Mouse (Mus musculus) liver, postnatal 0 days (tissue): Measurements from ENCODE around the gene Ttll1. TPM values are rescaled to one million over a fixed set of nuclear protein-coding genes. Genes with fewer than 3 reads are reported as not detected.

Experiments
- ATAC-seq: fragments of 200-750 bp; cut with Nextera tagmentation; 2 replicates; pipeline ENCODE4 v1.8.0; 2017; ENCODE audit warnings: mild to moderate bottlenecking, moderate library complexity
- DNase-seq: peaks from one replicate; pipeline ENCODE4 v3.0.0-alpha.2; 2016
- H3K27ac ChIP-seq: fragments of 300-500 bp; sonication (generic); 2 replicates; pipeline ENCODE4 v1.5.1; 2014; ENCODE audit warnings: antibody characterized with exemption, moderate library complexity, mild to moderate bottlenecking, low read depth
- H3K27me3 ChIP-seq: fragments of 300-500 bp; sonication (generic); 2 replicates; pipeline ENCODE4 v1.6.1; 2014; ENCODE audit warnings: low read length, control low read depth, mixed read lengths; ENCODE audit not compliant: insufficient read depth
- H3K36me3 ChIP-seq: fragments of 300-500 bp; sonication (generic); replicated peaks from 2 replicates; pipeline ENCODE4 v1.6.1; 2014; ENCODE audit warnings: mild to moderate bottlenecking, control low read depth, low read length, moderate library complexity, mixed read lengths; ENCODE audit not compliant: insufficient read depth
- H3K4me1 ChIP-seq: fragments of 300-500 bp; sonication (generic); 2 replicates; pipeline ENCODE4 v1.6.1; 2014; ENCODE audit warnings: antibody characterized with exemption, mild to moderate bottlenecking, control low read depth; ENCODE audit not compliant: insufficient read depth
- H3K4me2 ChIP-seq: fragments of 300-500 bp; sonication (generic); 2 replicates; pipeline ENCODE4 v1.6.1; 2014; ENCODE audit warnings: low read depth, mild to moderate bottlenecking, low read length, moderate library complexity, mixed read lengths
- H3K4me3 ChIP-seq: fragments of 300-500 bp; sonication (generic); 2 replicates; pipeline ENCODE4 v1.5.1; 2014; ENCODE audit warnings: low read depth, low read length
- H3K9ac ChIP-seq: fragments of 300-500 bp; sonication (generic); replicated peaks from 2 replicates; pipeline ENCODE4 v1.6.1; 2014; ENCODE audit warnings: mild to moderate bottlenecking, moderate library complexity
- H3K9me3 ChIP-seq: fragments of 300-500 bp; sonication (generic); 2 replicates; pipeline ENCODE4 v1.6.1; 2016; ENCODE audit warnings: mild to moderate bottlenecking, control low read depth, low read length, mixed read lengths
- CTCF ChIP-seq: sonication (generic); IDR thresholded peaks from 2 replicates; pipeline ENCODE4 v1.5.1; 2016; ENCODE audit warnings: antibody characterized with exemption, low read depth
- EP300 ChIP-seq: IDR thresholded peaks from 2 replicates; pipeline ENCODE4 v1.6.1; 2016; ENCODE audit warnings: antibody characterized with exemption, low read depth, mild to moderate bottlenecking
- WGBS: fragments of 180-500 bp; shearing (Covaris S2); extraction: QIAGEN DNeasy Blood & Tissue Kit; methylation state at CpG from one replicate; pipeline ENCODE4 v1.1.7; 2014; ENCODE audit not compliant: insufficient replicate concordance; 5-methylcytosine and 5-hydroxymethylcytosine counted together
- polyA plus RNA-seq: library from polyadenylated mRNA; unstranded; fragments of >200 nt; fragmentation: Nextera tagmentation; extraction: Ambion mirVana; gene quantifications from 2 replicates; pipeline ENCODE4 v1.2.1, GENCODE M21; 2015

The Ttll1 gene
- polyA plus RNA-seq, 1 experiment from 2014 or later, result 3.2 TPM

DNA sequence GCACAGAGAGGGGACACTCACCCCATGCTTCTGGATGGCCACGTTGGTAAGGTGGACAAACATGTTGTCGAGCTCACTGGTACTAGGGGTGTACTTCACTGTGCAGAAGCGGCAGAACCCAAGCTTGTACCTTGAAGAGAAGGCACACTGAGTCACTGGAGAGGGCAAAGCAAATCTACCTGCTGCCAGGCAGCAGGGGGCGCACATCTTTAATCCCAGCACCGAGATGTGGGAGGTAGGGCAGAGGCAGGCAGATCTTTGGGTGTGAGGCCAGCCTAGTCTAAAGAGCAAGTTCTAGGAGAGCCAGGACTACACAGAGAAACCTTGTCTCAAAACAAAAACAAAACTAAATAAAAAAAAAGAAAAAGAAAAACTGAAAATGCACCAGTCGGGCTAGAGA is 13.4 kb downstream of the Ttll1 start:
- Histone ChIP-seq H3K4me2 (no peak overlapping the region), H3K27ac (no peak overlapping the region), H3K9me3 (no peaks in the 10 kb centered on the region), H3K27me3 (no peaks in the 10 kb centered on the region), H3K36me3 (no peaks in the 10 kb centered on the region), H3K4me3 (no peak overlapping the region), H3K9ac (no peak overlapping the region), H3K4me1 (0 out of 2 replicates have a peak, but pooled peaks cover 5% of the 10 kb centered on the region)
- WGBS, result 85% methylated on average over 6 of the region's 6 CpGs
- TF ChIP-seq EP300, result no peak
- peak; percentile 48 for TF ChIP-seq CTCF
- DNase-seq (no peak), ATAC-seq (no peak)

DNA sequence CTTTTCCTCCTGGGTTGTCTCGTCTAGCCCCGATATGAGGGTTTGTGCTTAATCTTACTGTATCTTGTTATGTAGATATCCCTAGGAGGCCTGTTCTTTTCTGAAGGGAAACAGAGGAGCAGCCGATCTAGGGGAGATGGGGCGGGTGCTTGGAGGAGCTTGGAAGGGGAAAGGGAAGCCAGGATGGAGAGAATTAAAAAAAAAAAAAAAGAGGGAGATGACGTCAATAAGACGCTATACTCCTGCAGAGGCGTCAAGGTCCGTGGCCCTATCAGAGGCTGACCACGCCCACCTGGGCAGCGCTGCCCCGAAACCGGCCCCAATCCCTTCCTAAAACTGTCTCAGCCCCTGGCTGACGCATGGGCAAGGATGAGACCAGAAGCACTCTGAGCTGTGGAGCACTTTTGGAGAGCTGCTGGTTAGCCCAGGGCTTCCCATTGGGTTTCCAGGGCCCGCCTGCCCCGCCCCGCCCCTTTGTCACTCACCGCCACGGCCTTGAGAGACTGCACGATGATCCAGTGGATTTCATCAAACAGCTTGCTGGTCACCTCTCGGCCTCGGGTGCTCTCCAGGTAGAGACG is 14.8 kb downstream of the Ttll1 start:
- Histone ChIP-seq H3K4me1 (0 out of 2 replicates have a peak, but pooled peaks cover 5% of the 10 kb centered on the region), H3K36me3 (no peaks in the 10 kb centered on the region), H3K27ac (no peak overlapping the region), H3K27me3 (no peaks in the 10 kb centered on the region), H3K4me3 (no peak overlapping the region), H3K4me2 (peak overlapping the region; percentile 23; the same call in 1 of the 2 replicates), H3K9me3 (no peaks in the 10 kb centered on the region), H3K9ac (no peak overlapping the region)
- TF ChIP-seq EP300, result no peak
- WGBS, result 78% methylated on average over 22 of the region's 22 CpGs
- DNase-seq, result peak; percentile 41
- ATAC-seq, result peak; percentile 45; the same call in 1 of the 2 replicates

DNA sequence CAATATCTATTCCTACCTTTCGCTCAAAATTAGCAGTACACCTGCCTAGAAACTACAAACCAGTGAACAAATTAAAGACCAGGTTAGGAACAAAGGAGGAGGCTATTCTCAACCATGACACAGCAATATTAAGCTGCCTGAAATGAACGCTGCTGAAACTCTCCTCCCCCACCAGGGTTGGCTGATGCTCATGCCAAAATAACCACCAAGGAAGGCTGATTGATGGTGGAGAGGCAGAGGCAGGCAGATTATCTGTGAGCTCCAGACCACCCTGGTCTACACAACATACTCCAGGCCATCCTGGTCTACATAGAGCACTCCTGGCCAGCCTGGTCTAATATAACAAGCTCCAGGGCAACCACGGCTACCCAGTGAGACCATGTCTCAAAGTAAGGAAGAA is 15.5 kb downstream of the Ttll1 start:
- no peak overlapping the region for H3K27ac ChIP-seq
- H3K4me2 ChIP-seq, result no peak overlapping the region
- no peak for TF ChIP-seq EP300
- no peak for ATAC-seq
- H3K4me1 ChIP-seq, result 0 out of 2 replicates have a peak, but pooled peaks cover 5% of the 10 kb centered on the region
- no peaks in the 10 kb centered on the region for H3K36me3 ChIP-seq
- no peak overlapping the region for H3K4me3 ChIP-seq
- 73% methylated on average over 3 of the region's 3 CpGs for WGBS
- H3K9ac ChIP-seq, result no peak overlapping the region
- H3K27me3 ChIP-seq, result no peaks in the 10 kb centered on the region
- no peaks in the 10 kb centered on the region for H3K9me3 ChIP-seq
- DNase-seq, result no peak

DNA sequence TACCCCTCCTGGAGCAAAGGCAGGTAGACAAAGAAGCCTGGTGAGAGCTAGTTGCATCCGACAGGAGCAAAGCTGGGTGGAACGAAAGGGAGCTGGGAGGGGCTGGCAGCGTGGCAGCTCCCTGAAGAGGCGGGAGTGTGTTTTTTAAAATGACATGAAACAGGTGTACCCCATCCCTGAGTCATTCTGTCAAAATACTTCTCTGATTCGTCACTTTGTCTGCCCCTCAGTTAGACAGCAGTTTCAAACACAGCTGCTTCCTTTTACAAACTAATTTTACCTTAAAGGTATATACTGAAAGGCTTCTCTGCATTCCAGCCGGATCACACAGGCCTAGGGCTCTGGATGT is 16.1 kb downstream of the Ttll1 start:
- no peak overlapping the region for H3K4me3 ChIP-seq
- WGBS, result 83% methylated on average over 6 of the region's 6 CpGs
- no peaks in the 10 kb centered on the region for H3K36me3 ChIP-seq
- no peak overlapping the region for H3K27ac ChIP-seq
- no peaks in the 10 kb centered on the region for H3K27me3 ChIP-seq
- no peak for ATAC-seq
- no peak for DNase-seq
- H3K9ac ChIP-seq, result no peak overlapping the region
- no peaks in the 10 kb centered on the region for H3K9me3 ChIP-seq
- TF ChIP-seq EP300, result no peak
- TF ChIP-seq CTCF, result no peak
- H3K4me1 ChIP-seq, result 0 out of 2 replicates have a peak, but pooled peaks cover 5% of the 10 kb centered on the region
- no peak overlapping the region for H3K4me2 ChIP-seq

DNA sequence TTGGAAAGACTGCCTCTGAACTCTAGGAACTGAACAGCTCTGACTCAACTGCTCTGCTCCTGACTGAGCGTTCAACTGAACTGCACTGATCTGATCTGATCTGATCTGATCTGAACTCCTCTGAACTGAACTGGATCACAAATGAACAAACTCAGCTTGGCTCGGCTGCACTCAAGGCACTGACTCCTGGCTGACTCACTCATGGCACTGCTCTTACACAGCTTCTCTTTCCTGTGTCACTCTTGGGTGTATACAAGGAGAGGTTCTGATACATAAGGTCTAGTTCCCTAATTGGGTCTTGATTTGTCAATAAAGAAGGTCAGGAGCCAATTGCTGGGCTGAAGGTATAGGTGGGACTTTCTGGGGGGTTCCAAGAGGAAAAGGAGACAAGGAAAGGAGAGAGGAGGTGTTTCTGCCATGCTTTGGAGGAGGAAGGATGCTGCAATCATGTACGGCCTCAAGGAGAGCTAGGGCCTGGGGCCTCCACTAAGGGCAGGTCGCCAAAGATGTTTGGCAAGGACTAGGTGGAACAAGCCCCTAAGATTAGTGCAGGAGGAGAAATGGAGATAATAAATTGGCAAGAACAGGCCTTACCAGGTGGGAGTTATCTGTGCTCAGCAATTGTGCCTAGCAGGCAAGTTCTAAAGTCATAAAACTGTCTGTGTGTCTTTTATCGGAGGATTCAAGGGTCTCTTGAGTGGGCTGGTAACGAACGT is 16.7 kb downstream of the Ttll1 start:
- Histone ChIP-seq H3K4me1 (0 out of 2 replicates have a peak, but pooled peaks cover 5% of the 10 kb centered on the region), H3K9ac (no peak overlapping the region), H3K9me3 (no peaks in the 10 kb centered on the region), H3K4me3 (no peak overlapping the region), H3K27ac (no peak overlapping the region), H3K4me2 (no peak overlapping the region), H3K36me3 (no peaks in the 10 kb centered on the region), H3K27me3 (no peaks in the 10 kb centered on the region)
- DNase-seq (no peak), ATAC-seq (no peak)
- no peak for TF ChIP-seq CTCF
- TF ChIP-seq EP300, result 0 out of 2 replicates have a peak, but pooled peaks have one; percentile 12
- WGBS, result 67% methylated on average over 7 of the region's 7 CpGs

DNA sequence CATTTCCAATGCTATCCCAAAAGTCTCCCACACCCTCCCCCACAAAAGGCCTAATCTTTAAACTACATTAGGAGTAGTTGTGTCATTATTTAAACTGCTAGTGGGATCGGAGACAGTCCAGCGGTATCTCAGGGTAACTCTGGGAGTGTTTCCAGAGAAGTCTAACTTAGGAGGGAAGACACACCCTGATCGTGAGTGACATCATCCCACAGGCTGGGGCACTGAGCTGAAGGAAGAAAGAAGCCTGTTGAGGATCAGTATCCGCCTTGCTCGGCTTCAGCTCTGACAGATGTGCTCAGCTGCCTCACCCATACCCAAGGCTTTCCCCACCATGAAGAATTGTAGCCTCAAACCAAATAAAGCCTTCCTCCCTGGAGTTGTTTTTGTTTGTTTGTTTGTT is 18.8 kb downstream of the Ttll1 start:
- Histone ChIP-seq H3K4me1 (0 out of 2 replicates have a peak, but pooled peaks cover 5% of the 10 kb centered on the region), H3K4me2 (no peak overlapping the region), H3K4me3 (no peak overlapping the region), H3K27ac (no peak overlapping the region), H3K27me3 (no peaks in the 10 kb centered on the region), H3K9me3 (no peaks in the 10 kb centered on the region), H3K9ac (no peak overlapping the region), H3K36me3 (no peaks in the 10 kb centered on the region)
- DNase-seq (no peak), ATAC-seq (no peak)
- 77% methylated on average over 5 of the region's 5 CpGs for WGBS
- TF ChIP-seq EP300 (no peak), CTCF (no peak)
